In the genomic region with DNA sequence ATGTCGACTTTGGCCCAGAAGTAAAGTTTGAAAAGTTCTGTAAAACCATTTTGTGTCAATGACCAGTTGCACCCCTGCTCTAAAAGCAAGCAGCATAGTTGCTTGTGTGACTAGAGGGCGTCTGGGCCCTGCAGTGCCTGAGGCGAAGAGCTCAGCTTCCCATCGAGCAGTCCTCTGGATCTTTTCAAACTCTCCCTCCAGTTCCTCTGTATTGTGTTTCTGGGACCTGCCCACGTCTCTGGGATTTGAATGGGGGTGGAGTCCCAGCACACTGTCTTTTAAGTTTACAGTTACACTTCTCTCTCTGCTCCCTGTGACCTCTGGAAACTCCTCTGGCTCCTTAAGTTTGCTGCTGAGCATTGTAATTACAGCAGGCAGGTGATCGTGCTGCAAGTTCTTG, we compare ENCODE assay signal across 21 mouse cellular contexts. TPM values are rescaled to one million over a fixed set of nuclear protein-coding genes. Genes with fewer than 3 reads are reported as not detected.
"Had no signal": no experiment of that assay in that cellular context is flagged by ENCODE, and none has a peak within 500 bp of the region (broad histone marks: within the 10 kb centered on the region; RNA-seq: fewer than 3 reads in every experiment).

No protein-coding gene starts in this region.

- H3K4me2 ChIP-seq: intestine, embryonic 15.5 days; limb, embryonic 12.5 days; limb, embryonic 15.5 days; liver, embryonic 11.5 days; lung, embryonic 14.5 days; midbrain, embryonic 13.5 days had no signal

- H3K27me3 ChIP-seq: intestine, embryonic 15.5 days; limb, embryonic 12.5 days; limb, embryonic 15.5 days; midbrain, embryonic 13.5 days had no signal

- DNase-seq: kidney, adult 8-10 months; kidney, postnatal 25 days; layer of hippocampus, adult 9-11 months; left cerebral cortex, postnatal 4 days; liver, postnatal 0 days; lung, embryonic 14.5 days; thymus, adult 18-20 months; thymus, postnatal 36 days had no signal

- H3K27ac ChIP-seq: intestine, embryonic 15.5 days; layer of hippocampus, adult 2 months; left cerebral cortex, adult 2 months; limb, embryonic 12.5 days; limb, embryonic 15.5 days; liver, embryonic 14.5 days; macrophage; midbrain, embryonic 13.5 days had no signal

- H3K4me3 ChIP-seq: intestine, embryonic 15.5 days; layer of hippocampus, adult 2 months; left cerebral cortex, adult 2 months; limb, embryonic 12.5 days; limb, embryonic 15.5 days; midbrain, embryonic 13.5 days had no signal

- ATAC-seq: intestine, embryonic 15.5 days; liver, postnatal 0 days; lung, postnatal 0 days; midbrain, embryonic 13.5 days had no signal

- H3K4me1 ChIP-seq: intestine, embryonic 15.5 days; limb, embryonic 12.5 days; limb, embryonic 15.5 days; midbrain, embryonic 13.5 days had no signal

- H3K9me3 ChIP-seq: intestine, embryonic 15.5 days; limb, embryonic 12.5 days; limb, embryonic 15.5 days; midbrain, embryonic 13.5 days had no signal

- H3K9ac ChIP-seq: intestine, embryonic 15.5 days; limb, embryonic 12.5 days; limb, embryonic 15.5 days; liver, embryonic 14.5 days; liver, postnatal 0 days; lung, embryonic 14.5 days; midbrain, embryonic 13.5 days had no signal

RNA-seq across cellular contexts. Expression of gene Efcab8, which starts 12.2 kb away (rescaled TPM):
- total RNA-seq: midbrain, postnatal 0 days had no signal
- polyA plus RNA-seq: limb, embryonic 15.5 days; lung, embryonic 14.5 days; lung, postnatal 0 days; macrophage; midbrain, embryonic 13.5 days; midbrain, postnatal 0 days; neural tube, embryonic 11.5 days; neural tube, embryonic 14.5 days had no signal
